Mouse (Mus musculus): ENCODE results near the gene Il11ra1. TPM values are rescaled to one million over a fixed set of nuclear protein-coding genes. Genes with fewer than 3 reads are reported as not detected.

Il11ra1 gene
- total and polyA plus RNA-seq, 3 experiments = 79.9 to 99.3 (median 88.2) TPM

- no peak for TF ChIP-seq EP300 (IDR thresholded peaks at IDR 0.05; ENCODE audit: insufficient read depth, low read depth, low read length)
- no peak for TF ChIP-seq CTCF (IDR thresholded peaks at IDR 0.05)
- TF ChIP-seq POLR2A (IDR thresholded peaks at IDR 0.05; ENCODE audit: insufficient read depth, low read depth, low read length) = no peak
- no peak for DNase-seq
- intact Hi-C loops (cut with DNase I) = no loop called here
- no peak overlapping the region for H3K4me3 ChIP-seq
- no peak overlapping the region for H3K9ac ChIP-seq (ENCODE audit: low read depth, low read length)
- H3K36me3 ChIP-seq (ENCODE audit: control insufficient read depth, insufficient read depth, low read length) = no peaks in the 10 kb centered on the region
- H3K79me2 ChIP-seq (replicated peaks; ENCODE audit: control insufficient read depth, insufficient read depth, low read length) = no peaks in the 10 kb centered on the region
- peaks cover 5% of the 10 kb centered on the region for H3K4me1 ChIP-seq (ENCODE audit: control insufficient read depth, insufficient read depth, low read length)
- no peaks in the 10 kb centered on the region; the same call in 1 of the 2 replicates for H3K27me3 ChIP-seq (ENCODE audit: control insufficient read depth, insufficient read depth, low read length)
- no peak overlapping the region for H3K27ac ChIP-seq
- WGBS = 80% methylated on average over 1 of the region's 1 CpGs
These were observed 38.4 kb downstream of the Il11ra1 start for GRCm38 (mm10) chr4:41738256-41738603.

GRCm38 (mm10) chr4:41739260-41739659, 39.5 kb downstream of the Il11ra1 start:
- no peak for TF ChIP-seq CTCF (IDR thresholded peaks at IDR 0.05)
- TF ChIP-seq EP300 (IDR thresholded peaks at IDR 0.05; ENCODE audit: insufficient read depth, low read depth, low read length) = no peak
- no peak for TF ChIP-seq POLR2A (IDR thresholded peaks at IDR 0.05; ENCODE audit: insufficient read depth, low read depth, low read length)
- Histone ChIP-seq H3K27ac (no peak overlapping the region), H3K4me1 (ENCODE audit: control insufficient read depth, insufficient read depth, low read length) (peaks cover 5% of the 10 kb centered on the region), H3K27me3 (ENCODE audit: control insufficient read depth, insufficient read depth, low read length) (no peaks in the 10 kb centered on the region), H3K4me3 (no peak overlapping the region), H3K79me2 (replicated peaks; ENCODE audit: control insufficient read depth, insufficient read depth, low read length) (no peaks in the 10 kb centered on the region), H3K9ac (ENCODE audit: low read depth, low read length) (no peak overlapping the region), H3K36me3 (ENCODE audit: control insufficient read depth, insufficient read depth, low read length) (no peaks in the 10 kb centered on the region)
- intact Hi-C loops (cut with DNase I) = no loop called here
- WGBS = 94% methylated on average over 13 of the region's 13 CpGs
- DNase-seq = no peak

GRCm38 (mm10) chr4:41740380-41741157, 40.8 kb downstream of the Il11ra1 start:
- DNase-seq = no peak
- Histone ChIP-seq H3K9ac (ENCODE audit: low read depth, low read length) (peak overlapping the region; percentile 78), H3K36me3 (ENCODE audit: control insufficient read depth, insufficient read depth, low read length) (no peaks in the 10 kb centered on the region), H3K27me3 (ENCODE audit: control insufficient read depth, insufficient read depth, low read length) (no peaks in the 10 kb centered on the region), H3K27ac (peak overlapping the region; percentile 71), H3K79me2 (replicated peaks; ENCODE audit: control insufficient read depth, insufficient read depth, low read length) (no peaks in the 10 kb centered on the region), H3K4me3 (peak overlapping the region; percentile 63), H3K4me1 (ENCODE audit: control insufficient read depth, insufficient read depth, low read length) (peaks cover 5% of the 10 kb centered on the region)
- no peak for TF ChIP-seq POLR2A (IDR thresholded peaks at IDR 0.05; ENCODE audit: insufficient read depth, low read depth, low read length)
- 0 out of 2 replicates have a peak, but pooled peaks have one; percentile 22 for TF ChIP-seq EP300 (IDR thresholded peaks at IDR 0.05; ENCODE audit: insufficient read depth, low read depth, low read length)
- 2% methylated on average over 48 of the region's 48 CpGs for WGBS
- intact Hi-C loops (cut with DNase I) = loop anchor here (1.0 kb wide), 1 partner anchor 16 kb away; the partner anchor contains the start of gene Sigmar1

GRCm38 (mm10) chr4:41741158-41741560, 41.4 kb downstream of the Il11ra1 start:
- peak; percentile 94 to 95 for DNase-seq
- under 1% methylated on average over 27 of the region's 27 CpGs for WGBS
- no peaks in the 10 kb centered on the region for H3K36me3 ChIP-seq (ENCODE audit: control insufficient read depth, insufficient read depth, low read length)
- H3K4me3 ChIP-seq = peak overlapping the region; percentile 63
- H3K4me1 ChIP-seq (ENCODE audit: control insufficient read depth, insufficient read depth, low read length) = peaks cover 5% of the 10 kb centered on the region
- H3K9ac ChIP-seq (ENCODE audit: low read depth, low read length) = peak overlapping the region; percentile 78
- no peaks in the 10 kb centered on the region for H3K79me2 ChIP-seq (replicated peaks; ENCODE audit: control insufficient read depth, insufficient read depth, low read length)
- intact Hi-C loops (cut with DNase I) = loop anchor here (1.0 kb wide), 1 partner anchor 15 kb away; the partner anchor contains the start of gene Sigmar1
- no peaks in the 10 kb centered on the region for H3K27me3 ChIP-seq (ENCODE audit: control insufficient read depth, insufficient read depth, low read length)
- TF ChIP-seq POLR2A (IDR thresholded peaks at IDR 0.05; ENCODE audit: insufficient read depth, low read depth, low read length) (peak; percentile 93), CTCF (IDR thresholded peaks at IDR 0.05) (peak; percentile 51), EP300 (IDR thresholded peaks at IDR 0.05; ENCODE audit: insufficient read depth, low read depth, low read length) (0 out of 2 replicates have a peak, but pooled peaks have one; percentile 9)
- H3K27ac ChIP-seq = peak overlapping the region; percentile 71

- Histone ChIP-seq H3K4me1 (ENCODE audit: control insufficient read depth, insufficient read depth, low read length) (peaks cover 4% of the 10 kb centered on the region), H3K27me3 (ENCODE audit: control insufficient read depth, insufficient read depth, low read length) (no peaks in the 10 kb centered on the region), H3K4me3 (no peak overlapping the region), H3K9ac (ENCODE audit: low read depth, low read length) (no peak overlapping the region), H3K36me3 (ENCODE audit: control insufficient read depth, insufficient read depth, low read length) (no peaks in the 10 kb centered on the region), H3K27ac (no peak overlapping the region), H3K79me2 (replicated peaks; ENCODE audit: control insufficient read depth, insufficient read depth, low read length) (no peaks in the 10 kb centered on the region)
- intact Hi-C loops (cut with DNase I) = no loop called here
- 71% methylated on average over 2 of the region's 2 CpGs for WGBS
- DNase-seq = no peak
- no peak for TF ChIP-seq CTCF (IDR thresholded peaks at IDR 0.05)
- TF ChIP-seq POLR2A (IDR thresholded peaks at IDR 0.05; ENCODE audit: insufficient read depth, low read depth, low read length) = no peak
- no peak for TF ChIP-seq EP300 (IDR thresholded peaks at IDR 0.05; ENCODE audit: insufficient read depth, low read depth, low read length)
These were observed 44.3 kb downstream of the Il11ra1 start for GRCm38 (mm10) chr4:41744131-41744530.

- intact Hi-C loops (cut with DNase I) = no loop called here
- H3K4me3 ChIP-seq = no peak overlapping the region
- no peak for TF ChIP-seq EP300 (IDR thresholded peaks at IDR 0.05; ENCODE audit: insufficient read depth, low read depth, low read length)
- TF ChIP-seq CTCF (IDR thresholded peaks at IDR 0.05) = no peak
- no peak for TF ChIP-seq POLR2A (IDR thresholded peaks at IDR 0.05; ENCODE audit: insufficient read depth, low read depth, low read length)
- no peaks in the 10 kb centered on the region for H3K27me3 ChIP-seq (ENCODE audit: control insufficient read depth, insufficient read depth, low read length)
- H3K9ac ChIP-seq (ENCODE audit: low read depth, low read length) = no peak overlapping the region
- peaks cover 2% of the 10 kb centered on the region for H3K4me1 ChIP-seq (ENCODE audit: control insufficient read depth, insufficient read depth, low read length)
- DNase-seq = no peak
- H3K79me2 ChIP-seq (replicated peaks; ENCODE audit: control insufficient read depth, insufficient read depth, low read length) = no peaks in the 10 kb centered on the region
- H3K36me3 ChIP-seq (ENCODE audit: control insufficient read depth, insufficient read depth, low read length) = no peaks in the 10 kb centered on the region
- no peak overlapping the region for H3K27ac ChIP-seq
- 73% methylated on average over 1 of the region's 1 CpGs for WGBS
These were observed 45.2 kb downstream of the Il11ra1 start for GRCm38 (mm10) chr4:41745021-41745420.

Measured in heart, adult 2 months (tissue).